Mouse (Mus musculus) ES-CJ7 (cell line): ENCODE measurements at regions not wholly inside any gene's neighbourhood (a gene's known extent, or its start where the extent isn't known, plus 50 kb on each side); places are given as distances from the start of the nearest gene placed in this dataset.

Source experiments
- DNase-seq: peaks from one replicate; pipeline ENCODE4 v3.0.0; 2011; ENCODE audit warnings: low read depth, low spot score

DNA sequence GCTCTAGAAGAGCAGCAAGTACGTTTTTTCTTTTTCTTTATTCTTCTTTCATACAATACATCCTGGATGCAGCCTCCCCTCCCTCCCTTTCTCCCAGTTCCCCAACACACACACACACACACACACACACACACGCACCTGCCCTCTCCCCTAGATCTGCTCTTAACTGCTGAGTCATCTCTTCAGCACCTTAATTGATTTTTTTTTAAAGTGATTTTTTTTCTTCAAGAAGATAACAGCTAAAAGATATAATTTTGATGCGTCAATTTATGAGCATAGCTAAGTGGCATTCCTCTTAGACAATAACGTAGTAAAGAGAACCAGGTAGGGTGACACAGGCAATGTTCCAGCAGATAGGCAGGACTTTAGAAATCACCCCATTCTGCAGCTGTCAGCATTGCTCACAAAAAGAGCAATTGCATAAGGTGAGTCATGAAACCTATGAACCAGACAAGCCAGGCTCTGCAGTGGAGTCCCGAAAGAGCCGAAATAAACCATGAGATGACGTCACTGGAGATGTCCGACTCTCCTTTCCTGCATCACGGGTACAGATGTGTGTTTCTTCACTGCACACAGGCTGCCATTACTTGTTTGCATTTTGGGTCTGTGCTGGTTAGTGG is 63.9 kb upstream of the Tnrc6a start:
- no peak for DNase-seq

GRCm38 (mm10) chr7:123063264-123064011 is 60.2 kb upstream of the Tnrc6a start:
- peak; percentile 20 for DNase-seq

- no peak for DNase-seq
These were observed 57.7 kb upstream of the Tnrc6a start for GRCm38 (mm10) chr7:123065951-123066351.

GRCm38 (mm10) chr7:123067396-123067795 is 56.3 kb upstream of the Tnrc6a start:
- DNase-seq: peak; percentile 46

- no peak for DNase-seq
These were observed 55.4 kb upstream of the Tnrc6a start for GRCm38 (mm10) chr7:123068241-123068640.

- no peak for DNase-seq
These were observed 54.9 kb upstream of the Tnrc6a start for GRCm38 (mm10) chr7:123068715-123069273.

GRCm38 (mm10) chr7:123069280-123069679 is 54.4 kb upstream of the Tnrc6a start:
- DNase-seq: no peak

DNA sequence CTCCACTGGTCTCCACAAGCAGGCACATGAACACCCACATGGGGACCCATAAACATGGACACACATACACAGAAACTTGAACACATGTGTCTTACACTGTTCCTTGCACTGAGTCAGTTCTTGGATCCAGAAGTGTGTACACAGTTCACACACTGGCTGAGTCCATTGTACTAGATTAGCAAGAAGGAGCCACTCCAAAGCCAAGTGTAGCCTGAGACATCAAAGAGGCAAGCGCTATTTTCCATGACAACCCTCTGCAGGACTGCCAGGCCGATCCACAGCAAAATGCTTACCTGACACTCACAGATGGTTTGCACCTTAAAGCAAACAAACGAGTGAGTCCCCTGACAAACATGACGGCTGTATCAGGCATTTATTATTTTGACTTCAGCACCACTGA is 52.8 kb upstream of the Tnrc6a start:
- no peak for DNase-seq
